Mouse (Mus musculus) right cerebral cortex, postnatal 10 days (tissue): Measurements from ENCODE around the gene Dgka.

Experiments
- DNase-seq, 2 experiments: peaks; one replicate each; pipeline ENCODE4 v3.0.0; 2021; ENCODE audit warnings: low spot score in 2 of 2

Gene Dgka

GRCm38 (mm10) chr10:128744680-128745601, at the start of gene Dgka:
Dgka (minus strand) TSS chr10:128744855.
- no peak for DNase-seq

- DNase-seq: no peak
These were observed 49.7 kb upstream of the Dgka start for GRCm38 (mm10) chr10:128794391-128794790.

GRCm38 (mm10) chr10:128793258-128793657, 48.6 kb upstream of the Dgka start:
- DNase-seq: no peak

GRCm38 (mm10) chr10:128792041-128792440, 47.4 kb upstream of the Dgka start:
- no peak for DNase-seq

GRCm38 (mm10) chr10:128790398-128791124, 45.9 kb upstream of the Dgka start, which contains the start of gene Mmp19:
Mmp19 (plus strand) TSS chr10:128790910.
- DNase-seq: no peak

- no peak for DNase-seq
These were observed 35.5 kb upstream of the Dgka start for GRCm38 (mm10) chr10:128780200-128780599.

- DNase-seq: peak in 1 of 2 experiments; percentile 31
These were observed 34.5 kb upstream of the Dgka start for GRCm38 (mm10) chr10:128779011-128779795.

- DNase-seq: no peak
These were observed 33.8 kb upstream of the Dgka start for GRCm38 (mm10) chr10:128778441-128778840.

GRCm38 (mm10) chr10:128773685-128774084, 29.0 kb upstream of the Dgka start:
- no peak for DNase-seq

GRCm38 (mm10) chr10:128772895-128773294, 28.2 kb upstream of the Dgka start:
- DNase-seq: no peak

- DNase-seq: peak; percentile 82 to 88
These were observed 3.7 kb upstream of the Dgka start for GRCm38 (mm10) chr10:128748252-128748864.

- DNase-seq: peak; percentile 68 to 70
These were observed 3.1 kb upstream of the Dgka start, which contains the start of gene Pym1 for GRCm38 (mm10) chr10:128747646-128748251. Pym1 (plus strand) TSS chr10:128747889.

- DNase-seq: no peak
These were observed 2.5 kb upstream of the Dgka start for GRCm38 (mm10) chr10:128746972-128747645.

GRCm38 (mm10) chr10:128745946-128746613, 1.4 kb upstream of the Dgka start:
- no peak for DNase-seq

- DNase-seq: no peak
These were observed 444 bp downstream of the Dgka start for GRCm38 (mm10) chr10:128744211-128744610.

GRCm38 (mm10) chr10:128743791-128744191, 864 bp downstream of the Dgka start:
- DNase-seq: peak; percentile 40 to 50

- DNase-seq: no peak
These were observed 1.4 kb downstream of the Dgka start for GRCm38 (mm10) chr10:128743235-128743634.

GRCm38 (mm10) chr10:128742616-128743015, 2.0 kb downstream of the Dgka start:
- no peak for DNase-seq

GRCm38 (mm10) chr10:128740296-128740695, 4.4 kb downstream of the Dgka start:
- DNase-seq: no peak

GRCm38 (mm10) chr10:128737435-128737834, 7.2 kb downstream of the Dgka start:
- no peak for DNase-seq
